Mouse (Mus musculus) kidney, adult 11 months (tissue): ENCODE data around the gene L3hypdh.
"Not testable (repeated sequence)": the region's sequence is repeated elsewhere in the genome, so short reads cannot be mapped to it uniquely, and the experiment has no call there.

Experiments used
- DNase-seq: peaks from one replicate; pipeline ENCODE4 v3.0.0; 2022

L3hypdh gene

DNA sequence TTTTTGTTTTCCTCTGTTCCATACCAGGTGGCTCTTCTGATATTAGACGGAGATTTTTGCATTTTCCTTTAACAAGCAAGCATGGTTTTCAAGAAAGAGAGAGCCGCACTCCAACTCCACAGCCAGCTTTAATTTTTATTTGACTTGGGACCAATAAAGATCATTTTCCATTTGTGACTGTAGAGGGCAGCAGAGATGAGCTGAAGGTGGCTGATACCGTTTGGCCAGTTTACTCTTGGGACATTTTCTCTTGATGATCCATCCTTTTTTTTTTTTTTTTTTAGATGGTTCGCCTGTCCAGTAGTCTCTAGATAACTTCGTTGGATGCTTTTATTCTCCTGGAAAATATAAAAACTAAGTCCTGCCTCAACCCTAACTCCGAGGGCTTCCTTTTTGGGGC is 31.9 kb downstream of the L3hypdh start:
- DNase-seq, result no peak

DNA sequence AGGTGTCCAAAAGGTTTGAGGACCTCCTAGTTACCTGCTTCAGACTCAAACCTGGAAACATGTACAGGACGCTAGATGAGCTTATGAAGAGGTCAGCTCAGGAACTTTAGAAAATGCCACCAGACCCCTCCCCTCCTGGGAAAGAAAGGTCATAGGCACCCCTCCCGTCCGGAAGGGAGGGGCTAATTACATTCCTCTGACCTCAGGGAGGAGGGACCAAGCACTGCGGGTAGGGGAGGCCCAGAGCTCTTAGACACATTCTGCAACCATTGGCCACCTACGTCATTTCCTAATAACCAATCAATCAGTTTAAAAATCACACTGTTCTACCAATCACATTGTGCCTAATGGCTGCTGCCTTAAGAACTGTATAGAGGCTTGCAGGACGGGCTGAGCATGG is 32.7 kb downstream of the L3hypdh start:
- no peak for DNase-seq

DNA sequence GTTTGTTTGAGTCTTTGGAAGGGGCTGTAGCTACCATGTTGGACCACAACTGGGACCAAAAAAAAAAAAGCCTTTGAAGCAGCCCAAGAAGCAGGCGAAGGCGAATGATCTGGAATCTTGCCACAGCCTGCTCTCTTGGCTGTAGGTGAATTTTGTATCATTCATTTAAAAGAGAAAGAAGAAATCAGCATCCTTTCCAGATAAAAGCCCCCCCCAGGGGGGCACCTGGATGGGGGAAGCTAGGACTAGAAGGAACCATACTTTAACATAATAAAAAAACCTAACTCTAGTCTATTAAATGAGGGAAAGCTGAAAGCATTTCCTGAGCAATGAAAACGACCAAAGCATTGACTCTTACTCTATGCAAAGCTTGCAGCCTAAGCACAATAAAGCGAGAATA is 34.4 kb downstream of the L3hypdh start:
- DNase-seq, result no peak

DNA sequence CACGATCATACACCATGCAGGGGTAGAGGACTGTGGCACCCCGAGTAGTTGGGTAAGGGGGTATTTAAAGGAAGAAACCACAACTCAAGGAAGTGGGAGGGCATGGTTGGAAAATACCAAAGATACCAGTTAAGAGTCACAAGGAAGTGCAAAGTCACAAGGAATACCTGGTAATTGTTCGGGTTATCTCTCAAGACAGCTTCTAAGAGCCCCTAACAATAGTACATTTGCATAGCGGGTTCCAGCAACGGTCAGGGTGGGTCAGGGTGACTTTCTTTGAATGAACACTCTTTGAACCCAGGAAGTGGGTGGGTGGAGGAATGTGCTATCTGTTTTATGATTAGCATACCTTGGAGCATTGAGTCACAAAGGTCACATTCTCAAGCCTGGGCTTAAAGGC is 35.1 kb downstream of the L3hypdh start:
- DNase-seq, result not testable (repeated sequence)

DNA sequence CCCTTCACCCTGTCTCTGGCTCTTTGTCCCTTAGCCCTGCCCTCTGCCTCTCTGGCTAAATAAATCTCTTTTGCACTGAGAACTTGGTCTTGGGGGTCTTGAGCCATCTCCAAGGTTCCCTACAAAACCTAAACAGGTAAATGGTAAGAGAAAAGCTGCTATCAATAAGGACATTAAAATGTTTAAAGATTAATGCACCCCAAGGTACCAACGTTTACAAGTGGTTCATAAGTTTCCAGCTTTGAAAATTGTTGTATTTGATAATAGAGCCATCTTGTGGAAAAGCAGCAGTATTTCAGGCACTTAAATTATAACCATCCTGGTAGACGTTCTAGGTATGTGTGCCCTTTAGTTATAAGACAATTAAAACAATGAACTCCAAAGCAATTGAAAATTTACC is 37.7 kb downstream of the L3hypdh start:
- DNase-seq, result no peak

DNA sequence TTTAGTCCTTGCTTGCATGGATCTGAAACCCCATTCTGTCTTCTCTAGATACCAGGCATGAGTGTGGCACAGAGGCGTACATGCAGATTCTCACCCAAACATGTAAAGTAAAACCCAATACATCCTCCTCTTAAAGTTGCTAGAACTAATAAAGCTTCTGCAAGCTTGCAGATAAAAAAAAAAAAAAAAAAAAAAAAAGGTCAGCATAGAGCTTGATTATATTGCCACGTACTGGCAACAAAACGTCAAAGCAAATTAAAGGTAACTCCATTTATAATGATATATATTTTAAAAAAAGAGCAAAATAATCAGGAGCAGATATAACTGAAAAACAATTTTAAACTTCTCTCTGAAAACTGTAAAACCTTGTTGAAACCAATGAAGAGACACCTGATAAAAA is 44.0 kb downstream of the L3hypdh start:
- no peak for DNase-seq

DNA sequence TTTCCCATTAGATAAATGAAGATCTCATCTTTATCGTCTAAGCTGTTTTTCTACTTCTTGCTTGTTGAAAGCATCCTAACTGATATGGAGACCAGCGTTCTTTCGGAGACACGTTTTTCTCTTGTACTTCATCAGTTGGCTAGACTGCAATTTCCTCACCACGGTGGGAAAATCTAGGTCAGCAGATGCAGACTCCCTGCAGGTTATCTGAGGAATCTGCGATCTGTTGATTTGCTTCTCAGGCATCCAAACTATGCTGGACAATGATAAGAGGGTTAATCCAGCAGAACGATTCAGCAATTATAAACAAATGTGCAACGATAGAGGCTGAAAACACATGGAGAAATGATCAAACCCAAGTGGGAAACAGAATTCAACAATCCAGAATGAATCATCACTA is 45.7 kb downstream of the L3hypdh start:
- DNase-seq, result no peak

DNA sequence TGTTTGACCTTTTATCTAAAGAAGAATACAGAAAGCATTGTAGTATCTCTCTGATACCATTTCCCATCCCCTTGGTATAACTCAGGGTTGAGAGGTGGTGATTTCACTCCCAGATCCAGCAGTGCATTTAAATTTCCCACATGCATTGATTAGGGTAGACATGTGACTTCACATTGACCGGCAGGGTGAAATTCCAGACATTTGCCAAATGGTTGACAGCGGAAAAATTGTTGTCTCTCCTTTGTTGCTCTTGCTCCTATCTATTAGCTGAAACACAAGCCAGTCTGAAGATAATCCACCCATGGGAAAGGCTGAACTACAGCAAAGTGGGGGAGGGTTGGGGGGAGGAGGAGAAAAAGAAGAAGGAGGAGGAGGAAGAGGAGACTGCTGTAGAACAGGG is 46.4 kb downstream of the L3hypdh start:
- no peak for DNase-seq

DNA sequence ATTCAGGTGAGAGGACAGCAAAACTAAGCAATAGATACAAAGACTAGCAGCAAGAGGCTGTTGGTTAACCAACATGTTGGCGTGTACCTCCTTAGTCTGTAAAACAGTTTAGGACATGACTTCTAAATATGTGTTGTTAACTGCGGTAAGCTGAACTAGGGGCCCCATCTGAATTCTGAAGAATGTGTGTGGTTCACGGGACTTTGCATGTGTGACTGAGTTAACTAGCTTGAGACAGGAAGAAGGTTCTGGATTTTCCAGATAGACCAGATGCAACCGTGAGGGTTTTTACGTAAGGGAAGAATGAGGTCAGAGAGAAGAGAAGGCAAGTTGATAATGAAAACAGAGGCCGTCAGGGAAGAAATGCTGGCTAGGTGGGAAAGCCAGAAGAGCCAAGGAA is 48.2 kb downstream of the L3hypdh start:
- no peak for DNase-seq

DNA sequence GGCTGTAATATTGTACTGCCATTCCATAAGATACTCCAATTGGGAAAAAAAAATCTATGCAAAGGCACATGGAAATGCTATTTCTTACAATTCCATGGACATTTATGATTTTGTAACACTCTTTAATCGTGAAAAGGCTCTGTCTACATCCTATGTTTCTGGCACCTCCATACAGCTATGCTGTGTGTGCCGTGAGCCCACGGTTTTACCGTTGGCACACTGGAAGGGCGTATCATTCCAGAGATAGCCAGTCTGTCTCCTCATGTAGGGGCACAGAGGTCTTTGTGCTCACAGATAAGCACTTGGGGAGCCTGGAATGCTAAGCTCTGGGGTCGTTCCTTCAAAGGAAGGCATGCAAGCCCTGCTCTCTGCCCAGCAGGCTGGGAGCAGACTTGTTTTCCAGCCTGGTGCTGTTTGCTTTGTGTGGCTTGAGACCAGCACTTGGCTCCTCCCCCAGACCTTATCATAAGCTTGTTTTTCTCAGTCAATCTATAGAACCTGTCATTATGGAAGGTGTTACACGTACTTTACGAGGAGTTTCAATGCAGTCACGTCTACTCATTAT is 49.1 kb downstream of the L3hypdh start:
- no peak for DNase-seq

DNA sequence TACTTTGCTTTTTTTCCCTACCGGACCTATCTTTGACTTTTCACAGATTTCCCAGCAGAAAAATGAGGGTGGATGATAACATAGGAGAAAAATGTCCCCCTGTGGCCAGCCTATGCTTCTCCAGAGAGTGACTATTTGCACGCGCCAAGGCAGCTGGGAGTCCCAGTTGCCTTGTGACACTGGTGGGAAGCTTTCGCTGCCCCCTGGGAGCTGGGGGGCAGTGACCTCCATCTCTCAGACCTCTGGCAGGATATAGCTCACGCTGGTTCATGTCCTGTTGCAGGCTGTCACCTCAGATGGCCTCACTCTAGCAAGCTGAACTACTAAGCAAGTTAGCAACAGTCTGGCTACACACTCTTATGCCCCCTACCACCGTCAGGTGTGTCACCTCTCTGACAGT is 53.4 kb downstream of the L3hypdh start:
- peak; percentile 69 for DNase-seq

DNA sequence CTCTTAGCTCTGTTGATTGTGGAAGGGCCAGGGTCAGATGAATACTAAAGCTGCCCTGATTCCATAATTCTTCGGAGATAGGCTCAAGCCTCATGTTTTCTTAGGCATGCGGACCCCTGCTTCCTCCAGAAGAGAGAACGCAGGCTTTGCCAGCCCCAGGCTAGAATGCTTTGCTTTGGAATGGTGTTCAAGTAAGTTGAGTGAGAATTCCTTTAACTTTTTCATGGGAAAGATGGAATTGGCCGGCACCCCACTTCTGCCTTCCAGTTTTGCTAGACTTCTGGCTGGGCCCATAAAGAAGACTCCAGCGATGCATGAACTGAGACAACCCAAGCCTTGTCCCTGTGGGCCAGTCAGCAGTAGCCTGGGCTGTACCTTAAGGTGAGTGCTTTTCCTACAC is 54.1 kb downstream of the L3hypdh start:
- no peak for DNase-seq

DNA sequence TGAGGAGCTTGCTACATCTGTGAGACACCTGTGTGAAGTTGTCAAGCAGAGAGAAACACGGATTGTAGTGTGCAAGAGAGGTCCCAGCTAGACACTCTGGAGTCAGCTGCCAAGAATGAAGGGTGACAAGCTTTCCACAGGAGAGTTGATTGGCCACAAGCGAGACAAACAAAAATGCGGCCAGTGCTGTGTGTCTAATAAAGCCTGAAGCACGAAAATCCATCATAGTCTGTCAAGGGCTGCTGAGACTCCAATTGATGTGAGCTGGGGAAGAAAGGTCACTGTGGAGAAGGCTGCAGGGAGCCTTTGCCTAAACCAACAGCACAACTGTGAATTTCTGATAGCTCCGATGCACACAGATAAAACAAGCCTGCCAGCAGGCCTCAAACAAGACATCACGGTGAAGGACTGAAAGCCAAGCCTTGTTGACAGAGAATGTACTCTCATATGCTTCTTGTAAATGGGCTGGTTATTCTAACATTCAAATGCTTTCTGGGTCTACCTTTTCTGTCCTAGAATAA is 59.9 kb downstream of the L3hypdh start:
- DNase-seq, result no peak

DNA sequence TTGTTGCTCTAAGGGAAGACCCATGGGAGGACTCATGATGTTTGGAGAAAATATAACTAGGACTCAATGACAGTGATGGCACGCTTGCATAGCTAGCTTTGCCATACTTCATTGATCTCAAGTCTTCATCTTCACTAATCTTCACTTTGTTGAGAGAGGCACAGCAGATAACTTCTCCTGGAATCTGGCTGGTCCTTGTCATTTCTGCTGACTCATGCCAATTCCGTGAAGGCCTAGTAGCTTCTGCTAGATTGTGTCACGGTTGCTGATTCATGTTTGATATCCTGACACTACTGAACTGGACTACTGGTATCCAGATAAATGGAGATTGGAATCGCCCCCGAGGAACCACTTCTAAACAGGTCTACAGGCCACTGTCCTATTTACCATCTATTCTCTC is 61.7 kb downstream of the L3hypdh start:
- no peak for DNase-seq
